Mouse (Mus musculus) myocyte (in vitro differentiated cells): ENCODE data around the gene Bub1. TPM values are rescaled to one million over a fixed set of nuclear protein-coding genes. Genes with fewer than 3 reads are reported as not detected.

Source experiments
- H3K27me3 ChIP-seq: one replicate; pipeline ENCODE4 v1.6.1; 2011; ENCODE audit not compliant: control insufficient read depth, insufficient read depth, insufficient read length
- H3K36me3 ChIP-seq: one replicate; pipeline ENCODE4 v1.6.1; 2011; ENCODE audit not compliant: control insufficient read depth, insufficient read depth
- H3K4me2 ChIP-seq: one replicate; pipeline ENCODE4 v1.6.1; 2011; ENCODE audit warnings: low read depth, control low read depth
- H3K4me3 ChIP-seq: one replicate; pipeline ENCODE4 v1.5.1; 2011; ENCODE audit warnings: mild to moderate bottlenecking, control low read depth, moderate library complexity
- H3K79me2 ChIP-seq: one replicate; pipeline ENCODE4 v1.6.1; 2011; ENCODE audit not compliant: control insufficient read depth, insufficient read depth
- H3ac ChIP-seq: one replicate; pipeline ENCODE4 v1.6.1; 2011; ENCODE audit not compliant: control insufficient read depth, insufficient read length
- CEBPB ChIP-seq: IDR thresholded peaks from 2 replicates; pipeline ENCODE4 v1.6.1; 2011; ENCODE audit warnings: mild to moderate bottlenecking, moderate library complexity; ENCODE audit not compliant: poor library complexity, insufficient read depth, severe bottlenecking
- E2F4 ChIP-seq: IDR thresholded peaks from one replicate; pipeline ENCODE4 v1.6.1; 2011; ENCODE audit warnings: mild to moderate bottlenecking, control low read depth, moderate library complexity; ENCODE audit not compliant: insufficient read depth
- MAX ChIP-seq: IDR thresholded peaks from one replicate; pipeline ENCODE4 v1.6.1; 2011; ENCODE audit warnings: low read depth, mild to moderate bottlenecking, control low read depth
- MYOD1 ChIP-seq, 3 experiments: IDR thresholded peaks; one replicate each; pipeline ENCODE4 v1.6.1; 2011; ENCODE audit warnings: control low read depth in 2 of 3, low read depth in 2 of 3, mild to moderate bottlenecking in 2 of 3, moderate library complexity in 1 of 3; ENCODE audit not compliant: insufficient read length in 2 of 3, control insufficient read depth in 1 of 3
- MYOG ChIP-seq, 3 experiments: IDR thresholded peaks; one replicate each; pipeline ENCODE4 v1.6.1; 2011; ENCODE audit warnings: control low read depth in 2 of 3, low read depth in 2 of 3, mild to moderate bottlenecking in 2 of 3; ENCODE audit not compliant: insufficient read length in 2 of 3, control insufficient read depth in 1 of 3, insufficient read depth in 1 of 3
- POLR2A ChIP-seq: IDR thresholded peaks from one replicate; pipeline ENCODE4 v1.6.1; 2011; ENCODE audit warnings: low read depth, mild to moderate bottlenecking, control low read depth, moderate library complexity; ENCODE audit not compliant: insufficient read length
- POLR2AphosphoS2 ChIP-seq: IDR thresholded peaks from one replicate; pipeline ENCODE4 v1.6.1; 2011; ENCODE audit warnings: low read depth, control low read depth; ENCODE audit not compliant: insufficient read length
- REST ChIP-seq: IDR thresholded peaks from one replicate; pipeline ENCODE4 v1.6.1; 2011; ENCODE audit warnings: mild to moderate bottlenecking, control low read depth, moderate library complexity; ENCODE audit not compliant: insufficient read depth, insufficient read length
- SRF ChIP-seq: IDR thresholded peaks from one replicate; pipeline ENCODE4 v1.6.1; 2011; ENCODE audit warnings: low read depth; ENCODE audit not compliant: control insufficient read depth, insufficient read length
- TCF12 ChIP-seq: IDR thresholded peaks from one replicate; pipeline ENCODE4 v1.6.1; 2011; ENCODE audit warnings: mild to moderate bottlenecking, control low read depth; ENCODE audit not compliant: poor library complexity, insufficient read depth, severe bottlenecking
- TCF3 ChIP-seq: IDR thresholded peaks from one replicate; pipeline ENCODE4 v1.6.1; 2011; ENCODE audit warnings: low read depth, control low read depth; ENCODE audit not compliant: insufficient read length
- USF1 ChIP-seq: IDR thresholded peaks from one replicate; pipeline ENCODE4 v1.6.1; 2011; ENCODE audit warnings: low read depth, mild to moderate bottlenecking, control low read depth, moderate library complexity
- polyA plus RNA-seq: library from polyadenylated mRNA; unstranded; fragments of >200 nt; fragmentation: generic; extraction: Trizol; gene quantifications from one replicate; pipeline ENCODE4 v1.2.1, GENCODE M21; 2012; ENCODE audit warnings: missing spikeins

Gene Bub1
- polyA plus RNA-seq, 1 experiment: 4.3 TPM

GRCm38 (mm10) chr2:127754113-127754512 is 77.6 kb downstream of the Bub1 start:
- H3K79me2 ChIP-seq: no peaks in the 10 kb centered on the region
- H3K4me2 ChIP-seq: no peak overlapping the region
- no peaks in the 10 kb centered on the region for H3K36me3 ChIP-seq
- H3K4me3 ChIP-seq: no peak overlapping the region
- H3ac ChIP-seq: no peak overlapping the region
- TF ChIP-seq E2F4 (no peak), SRF (no peak), TCF12 (no peak), MAX (no peak), MYOG (IDR thresholded peaks at IDR 0.05; ENCODE audit: control insufficient read depth in 1 of 3, insufficient read depth in 1 of 3, insufficient read length in 2 of 3, low read depth in 2 of 3) (no peak), USF1 (no peak), MYOD1 (IDR thresholded peaks at IDR 0.05; ENCODE audit: control insufficient read depth in 1 of 3, insufficient read length in 2 of 3, low read depth in 2 of 3) (no peak), POLR2A (no peak), CEBPB (no peak), POLR2AphosphoS2 (no peak), TCF3 (no peak), REST (no peak)
- H3K27me3 ChIP-seq: no peaks in the 10 kb centered on the region

DNA sequence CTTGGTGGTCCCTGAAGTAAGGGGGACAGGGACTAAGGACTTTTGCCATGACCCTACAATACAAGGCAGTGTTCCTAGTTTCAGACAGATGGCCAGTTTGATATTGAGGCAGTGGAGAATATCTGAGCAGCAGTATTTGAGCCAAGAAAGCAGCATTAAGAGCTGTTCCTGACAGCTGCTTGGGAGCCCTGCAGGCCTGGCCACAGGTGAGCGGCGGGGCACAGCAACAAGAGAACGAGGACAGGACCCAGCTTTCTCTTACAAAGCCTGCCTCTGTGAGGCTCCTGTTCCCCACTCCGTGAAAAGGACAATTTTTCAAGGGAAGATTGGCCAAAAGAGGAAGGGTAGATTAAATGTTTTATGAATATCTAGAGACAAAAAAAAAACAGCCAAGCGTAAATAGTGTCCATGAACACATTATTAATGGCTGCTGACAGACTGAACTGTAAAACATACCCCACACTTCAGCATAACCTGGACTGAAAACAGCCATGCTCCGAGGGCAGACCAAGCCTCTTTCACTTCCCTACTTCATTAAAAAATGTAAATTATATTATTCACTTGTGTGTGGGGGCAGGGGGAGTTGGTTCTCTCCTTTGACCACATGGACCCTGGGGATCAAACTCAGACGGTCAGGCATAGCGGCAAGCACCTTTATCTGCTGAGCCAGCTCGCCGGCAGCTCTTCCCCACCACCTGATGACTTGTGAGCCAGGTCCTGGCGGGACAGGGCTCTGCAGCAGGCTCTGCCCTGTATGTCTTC is 79.6 kb downstream of the Bub1 start:
- H3K27me3 ChIP-seq: no peaks in the 10 kb centered on the region
- H3K36me3 ChIP-seq: no peaks in the 10 kb centered on the region
- TF ChIP-seq SRF (no peak), USF1 (no peak), TCF3 (no peak), POLR2A (no peak), MYOD1 (IDR thresholded peaks at IDR 0.05; ENCODE audit: control insufficient read depth in 1 of 3, insufficient read length in 2 of 3, low read depth in 2 of 3) (no peak), MAX (no peak), MYOG (IDR thresholded peaks at IDR 0.05; ENCODE audit: control insufficient read depth in 1 of 3, insufficient read depth in 1 of 3, insufficient read length in 2 of 3, low read depth in 2 of 3) (no peak), E2F4 (no peak), CEBPB (no peak), TCF12 (no peak), POLR2AphosphoS2 (no peak), REST (no peak)
- no peaks in the 10 kb centered on the region for H3K79me2 ChIP-seq
- H3K4me3 ChIP-seq: no peak overlapping the region
- no peak overlapping the region for H3K4me2 ChIP-seq
- no peak overlapping the region for H3ac ChIP-seq

Other genes with a start within 250 kb of the Bub1 start
- 1.4 TPM for gene Zfp661, start 244.8 kb downstream of the Bub1 start, polyA plus RNA-seq
- gene Mrps5, start 244.6 kb downstream of the Bub1 start, polyA plus RNA-seq: 72.0 TPM
- 0.05 TPM for gene Mal, start 175.2 kb downstream of the Bub1 start, polyA plus RNA-seq
- not detected for gene Mall, start 101.9 kb downstream of the Bub1 start, polyA plus RNA-seq
- gene Nphp1, start 43.0 kb downstream of the Bub1 start, polyA plus RNA-seq: 17.5 TPM
- 67.6 TPM for gene Mtln, start 39.4 kb downstream of the Bub1 start, polyA plus RNA-seq
- 0.01 TPM for gene Acoxl, start 7.0 kb upstream of the Bub1 start, polyA plus RNA-seq